Mouse (Mus musculus) CH12.LX (cell line): Measurements from ENCODE around the gene Vac14.
A peak's percentile ranks its signal among the peaks of the same experiment; 100 is the strongest.

Source experiments
- CHD1 ChIP-seq: IDR thresholded peaks from 2 replicates; pipeline ENCODE4 v1.6.1; 2012; ENCODE audit warnings: low read depth, low read length, improper control_type of control experiment, inconsistent platforms
- CTCF ChIP-seq, 2 experiments: IDR thresholded peaks in 1 of 2; conservative IDR thresholded peaks in 1 of 2; 2 replicates each; pipeline ENCODE4 v1.5.1; 2011 to 2012; ENCODE audit warnings: low read depth in 2 of 2, low read length in 2 of 2, improper control_type of control experiment in 1 of 2, inconsistent platforms in 1 of 2, mild to moderate bottlenecking in 1 of 2, moderate library complexity in 1 of 2
- ELF1 ChIP-seq: IDR thresholded peaks from 2 replicates; pipeline ENCODE4 v1.6.1; 2014; ENCODE audit warnings: low read depth, mild to moderate bottlenecking, inconsistent platforms, low read length, improper control_type of control experiment
- GABPA ChIP-seq: IDR thresholded peaks from 2 replicates; pipeline ENCODE4 v1.6.1; 2012; ENCODE audit warnings: low read depth, low read length, improper control_type of control experiment, inconsistent platforms; ENCODE audit not compliant: insufficient replicate concordance
- POLR2A ChIP-seq: IDR thresholded peaks from 2 replicates; pipeline ENCODE4 v1.6.1; 2011; ENCODE audit warnings: low read depth, mild to moderate bottlenecking, improper control_type of control experiment, low read length
- TBP ChIP-seq: conservative IDR thresholded peaks from 2 replicates; pipeline ENCODE4 v1.6.1; 2011; ENCODE audit warnings: low read depth, low read length, improper control_type of control experiment

GRCm38 (mm10) chr8:110761988-110762387, 143.6 kb downstream of the Vac14 start:
- TF ChIP-seq ELF1 = no peak
- TF ChIP-seq GABPA = no peak
- no peak for TF ChIP-seq CHD1
- peak in 1 of 2 experiments; percentile 58; a peak in 2 of 4 replicates for TF ChIP-seq CTCF (conservative IDR thresholded peaks at IDR 0.05 in 1 of 2, IDR thresholded peaks at IDR 0.05 in 1 of 2; ENCODE audit: low read depth in 2 of 2, low read length in 2 of 2)
- no peak for TF ChIP-seq POLR2A
- TF ChIP-seq TBP = no peak
